Mouse (Mus musculus): ENCODE data around the gene Tmem140.

DNA sequence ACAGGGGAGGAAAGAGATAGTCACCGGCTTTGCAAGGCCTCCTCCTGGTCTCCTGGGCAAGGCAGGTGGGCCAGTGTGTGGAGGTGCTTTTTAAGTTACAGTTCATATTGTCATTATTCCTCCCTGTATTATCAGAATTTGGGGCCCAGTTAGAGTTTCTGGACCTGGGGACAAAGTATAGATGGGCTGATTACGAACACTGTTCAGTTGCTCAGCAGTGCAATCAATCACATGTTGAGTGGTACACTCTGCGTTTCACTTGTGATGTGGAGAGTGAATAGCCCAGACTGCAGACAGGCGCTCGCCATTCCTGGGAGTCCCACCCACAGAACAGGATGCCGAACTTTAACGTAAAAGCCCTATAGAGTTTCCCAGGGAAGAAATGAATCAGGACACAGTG is 21.8 kb downstream of the Tmem140 start:
- TF ChIP-seq CTCF (IDR thresholded peaks at IDR 0.05; ENCODE audit: insufficient read depth, low read depth, low read length) (no peak), POLR2A (IDR thresholded peaks at IDR 0.05; ENCODE audit: insufficient read depth, low read depth, low read length) (no peak)
